Mouse (Mus musculus): Measurements from ENCODE around the gene Lmx1b. TPM values are rescaled to one million over a fixed set of nuclear protein-coding genes. Genes with fewer than 3 reads are reported as not detected.

The Lmx1b gene
- polyA plus RNA-seq, 1 experiment from 2014 or later: 0.07 TPM

- H3K36me3 ChIP-seq (ENCODE audit: control insufficient read depth, insufficient read depth, low read length): no peaks in the 10 kb centered on the region
- H3K4me2 ChIP-seq (ENCODE audit: low read length): no peak overlapping the region
- ATAC-seq (ENCODE audit: insufficient number of reproducible peaks, insufficient read depth, low FRiP score, low read depth): no peak
- H3K27ac ChIP-seq (replicated peaks in 1 of 2; ENCODE audit: control insufficient read depth in 1 of 2, insufficient read depth in 1 of 2, low read depth in 2 of 2, low read length in 2 of 2): no peak overlapping the region
- peaks cover 3 to 4% of the 10 kb centered on the region in 2 experiments; a peak in 1 of 4 replicates for H3K4me1 ChIP-seq (ENCODE audit: control insufficient read depth in 2 of 2, insufficient read depth in 2 of 2, low read length in 2 of 2)
- no peak overlapping the region for H3K4me3 ChIP-seq (ENCODE audit: control insufficient read depth in 1 of 2, insufficient read depth in 1 of 2, low read depth in 1 of 2, low read length in 2 of 2)
- H3K9me3 ChIP-seq (ENCODE audit: control insufficient read depth, low read length): no peaks in the 10 kb centered on the region
- WGBS: 36% methylated on average over 16 of the region's 16 CpGs
- H3K9ac ChIP-seq (ENCODE audit: low read length): no peak overlapping the region
- peaks cover 79% of the 10 kb centered on the region for H3K27me3 ChIP-seq (ENCODE audit: control insufficient read depth, insufficient read depth, low read length)
Observed at GRCm38 (mm10) chr2:33626262-33627057, 13.9 kb downstream of the Lmx1b start.

- Histone ChIP-seq H3K4me3 (ENCODE audit: control insufficient read depth in 1 of 2, insufficient read depth in 1 of 2, low read depth in 1 of 2, low read length in 2 of 2) (no peak overlapping the region), H3K4me1 (ENCODE audit: control insufficient read depth in 2 of 2, insufficient read depth in 2 of 2, low read length in 2 of 2) (peaks cover 5 to 8% of the 10 kb centered on the region in 2 experiments), H3K9me3 (ENCODE audit: control insufficient read depth, low read length) (no peaks in the 10 kb centered on the region), H3K36me3 (ENCODE audit: control insufficient read depth, insufficient read depth, low read length) (no peaks in the 10 kb centered on the region), H3K27ac (replicated peaks in 1 of 2; ENCODE audit: control insufficient read depth in 1 of 2, insufficient read depth in 1 of 2, low read depth in 2 of 2, low read length in 2 of 2) (no peak overlapping the region), H3K9ac (ENCODE audit: low read length) (no peak overlapping the region), H3K27me3 (ENCODE audit: control insufficient read depth, insufficient read depth, low read length) (peaks cover 58% of the 10 kb centered on the region), H3K4me2 (ENCODE audit: low read length) (no peak overlapping the region)
- WGBS: 78% methylated on average over 9 of the region's 9 CpGs
- ATAC-seq (ENCODE audit: insufficient number of reproducible peaks, insufficient read depth, low FRiP score, low read depth): no peak
Observed at GRCm38 (mm10) chr2:33617670-33618069, 22.6 kb downstream of the Lmx1b start.

GRCm38 (mm10) chr2:33616411-33616843, 23.9 kb downstream of the Lmx1b start:
- peak overlapping the region; percentile 86 for H3K4me2 ChIP-seq (ENCODE audit: low read length)
- peaks cover 5 to 8% of the 10 kb centered on the region in 2 experiments for H3K4me1 ChIP-seq (ENCODE audit: control insufficient read depth in 2 of 2, insufficient read depth in 2 of 2, low read length in 2 of 2)
- H3K36me3 ChIP-seq (ENCODE audit: control insufficient read depth, insufficient read depth, low read length): no peaks in the 10 kb centered on the region
- no peak for ATAC-seq (ENCODE audit: insufficient number of reproducible peaks, insufficient read depth, low FRiP score, low read depth)
- H3K27me3 ChIP-seq (ENCODE audit: control insufficient read depth, insufficient read depth, low read length): peaks cover 66% of the 10 kb centered on the region
- H3K9me3 ChIP-seq (ENCODE audit: control insufficient read depth, low read length): no peaks in the 10 kb centered on the region
- H3K4me3 ChIP-seq (ENCODE audit: control insufficient read depth in 1 of 2, insufficient read depth in 1 of 2, low read depth in 1 of 2, low read length in 2 of 2): peak overlapping the region; percentile 30 to 46
- H3K27ac ChIP-seq (replicated peaks in 1 of 2; ENCODE audit: control insufficient read depth in 1 of 2, insufficient read depth in 1 of 2, low read depth in 2 of 2, low read length in 2 of 2): no peak overlapping the region
- H3K9ac ChIP-seq (ENCODE audit: low read length): peak overlapping the region; percentile 60; the same call in 1 of the 2 replicates
- WGBS: under 1% methylated on average over 30 of the region's 30 CpGs

- Histone ChIP-seq H3K4me1 (ENCODE audit: control insufficient read depth in 2 of 2, insufficient read depth in 2 of 2, low read length in 2 of 2) (peaks cover 5 to 8% of the 10 kb centered on the region in 2 experiments), H3K4me2 (ENCODE audit: low read length) (peak overlapping the region; percentile 86), H3K27me3 (ENCODE audit: control insufficient read depth, insufficient read depth, low read length) (peaks cover 72% of the 10 kb centered on the region), H3K27ac (replicated peaks in 1 of 2; ENCODE audit: control insufficient read depth in 1 of 2, insufficient read depth in 1 of 2, low read depth in 2 of 2, low read length in 2 of 2) (no peak overlapping the region), H3K4me3 (ENCODE audit: control insufficient read depth in 1 of 2, insufficient read depth in 1 of 2, low read depth in 1 of 2, low read length in 2 of 2) (peak overlapping the region; percentile 30 to 46), H3K9me3 (ENCODE audit: control insufficient read depth, low read length) (no peaks in the 10 kb centered on the region), H3K9ac (ENCODE audit: low read length) (peak overlapping the region; percentile 60; the same call in 1 of the 2 replicates), H3K36me3 (ENCODE audit: control insufficient read depth, insufficient read depth, low read length) (no peaks in the 10 kb centered on the region)
- 15% methylated on average over 17 of the region's 17 CpGs for WGBS
- no peak for ATAC-seq (ENCODE audit: insufficient number of reproducible peaks, insufficient read depth, low FRiP score, low read depth)
Observed at GRCm38 (mm10) chr2:33615843-33616344, 24.4 kb downstream of the Lmx1b start.

GRCm38 (mm10) chr2:33605487-33606256, 34.6 kb downstream of the Lmx1b start:
- Histone ChIP-seq H3K36me3 (ENCODE audit: control insufficient read depth, insufficient read depth, low read length) (no peaks in the 10 kb centered on the region), H3K4me2 (ENCODE audit: low read length) (no peak overlapping the region), H3K4me1 (ENCODE audit: control insufficient read depth in 2 of 2, insufficient read depth in 2 of 2, low read length in 2 of 2) (no peaks in the 10 kb centered on the region; a peak in 1 of 4 replicates), H3K9me3 (ENCODE audit: control insufficient read depth, low read length) (no peaks in the 10 kb centered on the region), H3K9ac (ENCODE audit: low read length) (no peak overlapping the region), H3K27ac (replicated peaks in 1 of 2; ENCODE audit: control insufficient read depth in 1 of 2, insufficient read depth in 1 of 2, low read depth in 2 of 2, low read length in 2 of 2) (no peak overlapping the region), H3K27me3 (ENCODE audit: control insufficient read depth, insufficient read depth, low read length) (peaks cover 67% of the 10 kb centered on the region), H3K4me3 (ENCODE audit: control insufficient read depth in 1 of 2, insufficient read depth in 1 of 2, low read depth in 1 of 2, low read length in 2 of 2) (no peak overlapping the region)
- ATAC-seq (ENCODE audit: insufficient number of reproducible peaks, insufficient read depth, low FRiP score, low read depth): no peak
- WGBS: 14% methylated on average over 17 of the region's 18 CpGs

GRCm38 (mm10) chr2:33604846-33605486, 35.3 kb downstream of the Lmx1b start:
- whole genome bisulfite sequencing: 35% methylated on average over 7 of the region's 7 CpGs
- Histone ChIP-seq H3K36me3 (ENCODE audit: control insufficient read depth, insufficient read depth, low read length) (no peaks in the 10 kb centered on the region), H3K4me1 (ENCODE audit: control insufficient read depth in 2 of 2, insufficient read depth in 2 of 2, low read length in 2 of 2) (no peaks in the 10 kb centered on the region; a peak in 1 of 4 replicates), H3K27ac (replicated peaks in 1 of 2; ENCODE audit: control insufficient read depth in 1 of 2, insufficient read depth in 1 of 2, low read depth in 2 of 2, low read length in 2 of 2) (no peak overlapping the region), H3K9ac (ENCODE audit: low read length) (no peak overlapping the region), H3K27me3 (ENCODE audit: control insufficient read depth, insufficient read depth, low read length) (peaks cover 60% of the 10 kb centered on the region), H3K9me3 (ENCODE audit: control insufficient read depth, low read length) (no peaks in the 10 kb centered on the region), H3K4me2 (ENCODE audit: low read length) (no peak overlapping the region), H3K4me3 (ENCODE audit: control insufficient read depth in 1 of 2, insufficient read depth in 1 of 2, low read depth in 1 of 2, low read length in 2 of 2) (no peak overlapping the region)
- ATAC-seq (ENCODE audit: insufficient number of reproducible peaks, insufficient read depth, low FRiP score, low read depth): no peak

- no peak overlapping the region for H3K4me3 ChIP-seq (ENCODE audit: control insufficient read depth in 1 of 2, insufficient read depth in 1 of 2, low read depth in 1 of 2, low read length in 2 of 2)
- no peak overlapping the region for H3K9ac ChIP-seq (ENCODE audit: low read length)
- peaks cover 25% of the 10 kb centered on the region for H3K27me3 ChIP-seq (ENCODE audit: control insufficient read depth, insufficient read depth, low read length)
- no peaks in the 10 kb centered on the region; a peak in 1 of 4 replicates for H3K4me1 ChIP-seq (ENCODE audit: control insufficient read depth in 2 of 2, insufficient read depth in 2 of 2, low read length in 2 of 2)
- H3K27ac ChIP-seq (replicated peaks in 1 of 2; ENCODE audit: control insufficient read depth in 1 of 2, insufficient read depth in 1 of 2, low read depth in 2 of 2, low read length in 2 of 2): no peak overlapping the region
- WGBS: 51% methylated on average over 6 of the region's 6 CpGs
- no peak for ATAC-seq (ENCODE audit: insufficient number of reproducible peaks, insufficient read depth, low FRiP score, low read depth)
- no peak overlapping the region for H3K4me2 ChIP-seq (ENCODE audit: low read length)
- H3K9me3 ChIP-seq (ENCODE audit: control insufficient read depth, low read length): no peaks in the 10 kb centered on the region
- no peaks in the 10 kb centered on the region for H3K36me3 ChIP-seq (ENCODE audit: control insufficient read depth, insufficient read depth, low read length)
Observed at GRCm38 (mm10) chr2:33600520-33600919, 39.8 kb downstream of the Lmx1b start.

Measured in heart, embryonic 14.5 days (tissue).